Mouse (Mus musculus) natural killer cell, adult 2 months (primary cell): Measurements from ENCODE around the gene Snrnp25.

Source experiments
- DNase-seq, 2 experiments: peaks; one replicate each; pipeline ENCODE4 v3.0.0; 2022; ENCODE audit warnings: low spot score in 2 of 2

Gene Snrnp25

DNA sequence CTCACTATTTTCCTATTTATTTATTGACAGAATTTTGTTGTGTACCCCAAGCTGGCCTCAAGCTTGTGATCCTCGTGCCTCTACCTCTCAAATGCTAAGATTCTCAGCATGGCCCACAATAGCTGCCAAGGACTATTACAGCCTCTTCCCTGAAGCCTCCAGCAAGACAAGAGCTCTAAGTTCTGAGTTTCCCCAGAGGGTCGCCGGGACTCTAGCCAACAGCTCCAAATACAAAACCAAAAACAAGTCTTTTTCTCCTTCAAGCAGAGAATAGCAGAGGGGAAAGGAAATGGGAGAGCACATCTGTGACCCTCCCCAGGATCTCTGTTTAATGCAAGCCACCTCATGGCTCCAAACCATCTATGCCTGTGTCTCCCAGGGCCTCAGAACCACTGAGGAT lies 38.8 kb downstream of the Snrnp25 start:
- DNase-seq, result no peak

DNA sequence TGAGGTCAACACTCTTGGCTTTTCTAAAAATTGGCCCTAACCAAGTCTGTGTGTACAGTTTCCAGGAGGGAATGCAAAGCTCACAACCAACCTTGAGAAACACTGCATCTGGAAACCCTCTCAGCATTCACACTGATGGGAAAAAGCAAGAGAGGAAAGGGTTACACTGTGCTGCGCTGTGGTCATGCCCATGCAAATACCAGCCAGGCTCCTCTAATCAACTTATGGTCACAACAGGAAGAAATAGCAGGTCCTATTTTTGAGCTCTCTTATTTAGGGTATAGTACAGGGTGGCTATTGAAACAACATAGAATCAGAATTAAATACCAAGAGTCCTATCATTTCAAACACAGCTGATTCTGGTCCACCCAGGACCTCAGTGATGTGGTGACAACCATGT lies 39.4 kb downstream of the Snrnp25 start:
- DNase-seq, result no peak

DNA sequence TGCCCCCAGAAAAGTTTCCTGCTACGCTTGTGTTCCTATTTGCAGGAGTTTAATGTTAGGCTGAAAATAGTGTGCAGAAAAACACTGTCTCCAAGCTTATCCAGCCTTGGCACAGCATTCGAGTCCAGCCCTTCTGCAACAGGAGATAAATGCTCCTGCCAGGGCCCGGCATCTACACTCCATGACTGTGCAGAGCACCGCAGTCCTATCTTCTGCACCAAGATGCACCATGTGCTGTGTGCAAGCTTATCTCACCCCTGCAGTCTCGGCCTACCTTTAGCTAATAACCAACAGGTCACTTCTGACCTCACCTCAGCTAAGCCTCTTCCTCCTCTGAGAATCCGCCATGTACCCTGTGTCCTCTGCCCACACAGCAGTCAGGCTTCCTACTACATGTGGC lies 40.4 kb downstream of the Snrnp25 start:
- no peak for DNase-seq

DNA sequence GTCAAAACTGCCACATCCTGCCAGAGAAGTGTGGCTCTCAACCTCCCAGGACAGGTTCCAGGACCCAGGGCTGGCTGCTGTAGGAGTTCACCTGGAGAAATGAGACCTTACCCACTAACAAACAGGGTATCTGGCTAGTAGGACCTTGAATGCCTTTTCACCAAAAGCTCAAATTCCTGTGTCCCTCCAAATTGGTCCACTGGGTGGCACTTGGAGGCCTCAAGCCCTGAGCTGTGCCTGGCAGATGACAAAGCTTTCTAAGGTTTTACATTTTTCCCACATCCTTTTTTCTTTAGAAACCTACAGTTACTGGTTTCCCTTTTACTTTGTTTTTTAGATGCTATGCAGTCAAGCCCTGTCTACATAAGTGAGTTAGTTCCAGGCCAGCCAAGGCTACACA lies 41.9 kb downstream of the Snrnp25 start:
- DNase-seq, result no peak

DNA sequence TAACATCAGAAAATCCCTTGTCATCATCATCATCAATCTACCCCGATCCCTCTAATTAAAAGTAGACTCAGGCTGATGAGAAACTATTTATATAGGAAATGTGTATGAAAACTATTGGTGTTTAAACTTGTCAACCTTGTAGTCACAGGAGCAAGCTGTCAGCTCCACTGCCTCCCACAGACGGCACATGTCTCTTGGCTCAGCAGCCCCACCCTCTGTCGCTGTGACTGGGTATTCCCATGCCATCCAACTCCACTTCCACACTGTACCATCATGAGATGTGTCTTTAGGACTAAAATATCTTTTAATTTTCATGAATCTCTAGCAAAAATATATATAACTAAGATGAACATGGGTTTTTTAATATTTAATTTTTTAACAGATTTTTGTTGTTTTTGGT lies 43.1 kb downstream of the Snrnp25 start:
- DNase-seq, result no peak

DNA sequence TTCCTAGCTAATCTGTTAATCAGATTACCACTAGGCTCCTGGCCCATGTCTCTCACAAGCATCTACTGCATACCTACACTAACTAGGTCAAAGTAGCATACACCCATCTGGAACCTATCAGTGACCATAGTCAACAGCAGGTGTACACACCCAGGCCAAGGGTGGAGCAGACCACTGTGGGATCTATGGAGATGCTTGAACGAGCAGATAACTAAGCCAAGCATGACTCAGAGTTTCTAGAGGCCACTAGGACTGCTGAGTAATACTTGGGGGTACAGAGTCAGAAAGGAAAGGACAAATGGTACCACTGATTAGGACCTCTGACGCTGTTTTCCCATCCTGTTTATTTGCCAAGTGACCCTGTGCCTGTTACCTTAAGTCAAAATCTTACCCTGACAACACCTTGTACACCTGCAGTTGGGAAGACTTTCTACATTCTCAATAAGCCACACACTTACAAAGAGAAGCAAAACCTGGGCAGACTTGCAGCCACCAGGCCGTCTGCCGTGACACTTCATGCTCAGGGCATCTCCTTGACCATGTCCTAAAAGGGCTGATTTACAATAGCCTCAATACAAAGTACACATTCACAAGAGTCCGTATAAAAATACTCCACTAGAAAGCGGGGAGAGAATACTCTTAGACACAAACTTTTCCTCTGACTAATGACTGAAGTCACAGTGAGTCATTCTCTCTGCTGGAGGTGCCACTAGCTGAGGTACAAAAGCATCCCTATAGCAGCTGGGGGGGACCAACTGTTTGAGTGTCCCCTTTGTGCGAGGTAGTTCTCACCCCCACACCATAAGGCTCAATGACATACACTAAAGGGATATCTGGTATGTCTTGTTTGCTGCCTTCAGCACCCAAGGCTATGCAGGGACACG lies 45.9 kb downstream of the Snrnp25 start:
- no peak for DNase-seq

DNA sequence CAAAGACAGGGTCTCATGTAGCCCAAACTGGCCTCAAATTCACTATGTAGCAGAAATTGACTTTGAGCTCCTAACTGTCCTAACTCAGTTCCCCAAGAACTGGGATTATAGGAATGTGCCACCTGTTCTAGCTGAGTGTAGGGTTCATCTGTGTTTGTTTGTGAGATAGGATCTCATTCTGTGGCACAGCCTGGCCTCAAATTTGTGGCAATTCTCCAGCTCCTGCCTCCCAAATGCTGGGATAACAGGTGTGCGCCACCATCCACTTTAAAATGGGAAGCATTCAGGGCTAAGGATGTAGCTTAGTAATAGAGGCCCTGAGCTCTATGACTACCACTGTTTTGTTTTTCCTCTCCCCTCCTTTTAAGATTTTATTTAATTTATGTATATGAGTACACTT lies 47.9 kb downstream of the Snrnp25 start:
- DNase-seq, result no peak

DNA sequence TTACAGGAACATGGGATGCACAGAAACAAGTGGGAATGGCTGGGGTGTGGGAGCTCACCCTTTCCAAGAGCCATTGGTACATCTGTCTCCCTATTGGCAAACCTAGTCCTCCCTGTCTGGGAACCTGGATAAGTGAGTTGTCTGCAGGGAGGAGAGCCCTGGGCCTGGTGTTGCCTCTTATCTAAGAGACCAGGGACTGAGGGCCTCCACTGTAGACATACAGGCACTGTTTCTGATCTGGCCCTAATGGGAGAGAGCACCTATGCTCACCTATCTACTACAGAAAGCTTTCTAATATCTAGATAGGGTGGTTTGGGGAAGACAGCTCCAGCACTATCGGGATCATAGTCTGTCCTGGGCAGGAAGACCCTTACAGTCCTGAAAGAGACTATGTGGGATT lies 50.9 kb downstream of the Snrnp25 start:
- DNase-seq, result no peak

DNA sequence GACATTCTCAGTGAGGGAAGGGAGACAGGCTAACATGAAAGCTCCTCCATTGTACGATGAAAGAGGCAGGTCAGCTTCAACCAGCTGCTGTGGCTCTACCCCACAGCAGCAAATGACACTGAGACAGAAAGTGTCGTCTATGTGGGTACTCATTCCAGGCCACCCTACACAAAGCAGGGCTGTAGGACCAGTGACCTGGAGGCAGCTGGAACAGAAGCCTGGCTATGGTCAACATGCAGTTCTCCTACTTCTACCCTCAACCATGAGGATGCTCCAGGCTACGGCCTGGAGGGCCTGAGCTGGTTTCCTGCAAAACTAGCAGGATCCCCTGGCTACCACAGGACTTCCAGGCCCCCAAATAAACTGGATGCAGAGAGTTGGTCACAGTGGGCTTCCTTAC lies 51.4 kb downstream of the Snrnp25 start:
- DNase-seq, result no peak
